Mouse (Mus musculus): ENCODE measurements around the gene Serpina3m.

GRCm38 (mm10) chr12:104403968-104404367 is 65.7 kb downstream of the Serpina3m start:
- no peak for TF ChIP-seq CTCF (IDR thresholded peaks at IDR 0.05; ENCODE audit: borderline replicate concordance, control insufficient read depth, extremely low read depth, insufficient read depth, low read length, poor library complexity)
- no peak for TF ChIP-seq POLR2A (IDR thresholded peaks at IDR 0.05; ENCODE audit: control insufficient read depth, extremely low read depth, insufficient read depth, low read length, poor library complexity)

Measured in thymus, adult 2 months (tissue).